Mouse (Mus musculus): ENCODE measurements around the gene Pdxp. TPM values are rescaled to one million over a fixed set of nuclear protein-coding genes. Genes with fewer than 3 reads are reported as not detected.

Pdxp gene
- polyA plus RNA-seq, 1 experiment from 2014 or later, result 21.9 TPM

GRCm38 (mm10) chr15:78898507-78899001 is 15.2 kb upstream of the Pdxp start:
- peak overlapping the region; percentile 72; the same call in 1 of the 2 replicates for H3K27ac ChIP-seq (ENCODE audit: low read depth)
- peaks cover 28% of the 10 kb centered on the region for H3K36me3 ChIP-seq (ENCODE audit: insufficient read depth)
- ATAC-seq (ENCODE audit: insufficient read depth) (no peak), DNase-seq (peak; percentile 49)
- no peak for TF ChIP-seq CTCF (IDR thresholded peaks at IDR 0.05; ENCODE audit: low read depth)
- H3K9me3 ChIP-seq (ENCODE audit: low read depth, low read length), result no peaks in the 10 kb centered on the region
- H3K9ac ChIP-seq, result peak overlapping the region; percentile 27; the same call in 1 of the 2 replicates
- peak overlapping the region; percentile 89 for H3K4me2 ChIP-seq
- WGBS, result 49% methylated on average over 6 of the region's 6 CpGs
- H3K27me3 ChIP-seq (ENCODE audit: insufficient read depth, low read length), result no peaks in the 10 kb centered on the region
- peaks cover 17% of the 10 kb centered on the region; the same call in 1 of the 2 replicates for H3K4me1 ChIP-seq (ENCODE audit: insufficient read depth)
- peak overlapping the region; percentile 72; the same call in 1 of the 2 replicates for H3K4me3 ChIP-seq (ENCODE audit: low read depth, low read length)

GRCm38 (mm10) chr15:78899409-78899739 is 14.3 kb upstream of the Pdxp start, which contains the start of gene Gm49510:
TSS of gene Gm49510 (plus strand) at chr15:78899667.
- peak within 1 kb of the TSS; percentile 72 for H3K4me3 ChIP-seq (ENCODE audit: low read depth, low read length)
- peak within 1 kb of the TSS; percentile 72 for H3K27ac ChIP-seq (ENCODE audit: low read depth)
- DNase-seq (no peak), ATAC-seq (ENCODE audit: insufficient read depth) (0 out of 2 replicates have a peak, but pooled peaks have one; percentile 2)
- 0 out of 2 replicates have a peak, but pooled peaks cover 13% of the 10 kb centered on the region for H3K4me1 ChIP-seq (ENCODE audit: insufficient read depth)
- H3K4me2 ChIP-seq, result peak within 1 kb of the TSS; percentile 89
- H3K9me3 ChIP-seq (ENCODE audit: low read depth, low read length), result no peaks in the 10 kb centered on the region
- no peak for TF ChIP-seq CTCF (IDR thresholded peaks at IDR 0.05; ENCODE audit: low read depth)
- H3K36me3 ChIP-seq (ENCODE audit: insufficient read depth), result peaks cover 28% of the 10 kb centered on the region
- peak within 1 kb of the TSS; percentile 74 for H3K9ac ChIP-seq
- WGBS, result 1% methylated on average over 20 of the region's 20 CpGs
- H3K27me3 ChIP-seq (ENCODE audit: insufficient read depth, low read length), result no peaks in the 10 kb centered on the region

- WGBS, result 1% methylated on average over 46 of the region's 47 CpGs
- DNase-seq, result peak; percentile 84
- Histone ChIP-seq H3K4me2 (peak within 1 kb of the TSS; percentile 89), H3K9me3 (ENCODE audit: low read depth, low read length) (no peaks in the 10 kb centered on the region), H3K27ac (ENCODE audit: low read depth) (peak within 1 kb of the TSS; percentile 72), H3K9ac (peak within 1 kb of the TSS; percentile 74), H3K36me3 (ENCODE audit: insufficient read depth) (peaks cover 28% of the 10 kb centered on the region), H3K4me1 (ENCODE audit: insufficient read depth) (0 out of 2 replicates have a peak, but pooled peaks cover 13% of the 10 kb centered on the region), H3K4me3 (ENCODE audit: low read depth, low read length) (peak within 1 kb of the TSS; percentile 72), H3K27me3 (ENCODE audit: insufficient read depth, low read length) (no peaks in the 10 kb centered on the region)
- peak; percentile 63 for ATAC-seq (ENCODE audit: insufficient read depth)
- no peak for TF ChIP-seq CTCF (IDR thresholded peaks at IDR 0.05; ENCODE audit: low read depth)
Measured at GRCm38 (mm10) chr15:78899740-78900584, 13.8 kb upstream of the Pdxp start, which contains the start of gene Sh3bp1. TSS of gene Sh3bp1 (plus strand) at chr15:78899768.

- H3K4me3 ChIP-seq (ENCODE audit: low read depth, low read length), result peak overlapping the region; percentile 72
- no peaks in the 10 kb centered on the region for H3K9me3 ChIP-seq (ENCODE audit: low read depth, low read length)
- H3K27me3 ChIP-seq (ENCODE audit: insufficient read depth, low read length), result no peaks in the 10 kb centered on the region
- ATAC-seq (ENCODE audit: insufficient read depth), result 0 out of 2 replicates have a peak, but pooled peaks have one; percentile 18
- peak; percentile 37 for DNase-seq
- peak overlapping the region; percentile 89 for H3K4me2 ChIP-seq
- H3K4me1 ChIP-seq (ENCODE audit: insufficient read depth), result 0 out of 2 replicates have a peak, but pooled peaks cover 13% of the 10 kb centered on the region
- no peak for TF ChIP-seq CTCF (IDR thresholded peaks at IDR 0.05; ENCODE audit: low read depth)
- H3K9ac ChIP-seq, result peak overlapping the region; percentile 74
- H3K27ac ChIP-seq (ENCODE audit: low read depth), result peak overlapping the region; percentile 51
- WGBS, result 15% methylated on average over 18 of the region's 18 CpGs
- peaks cover 32% of the 10 kb centered on the region for H3K36me3 ChIP-seq (ENCODE audit: insufficient read depth)
Measured at GRCm38 (mm10) chr15:78900585-78901421, 12.9 kb upstream of the Pdxp start.

GRCm38 (mm10) chr15:78901422-78901789 is 12.3 kb upstream of the Pdxp start:
- no peaks in the 10 kb centered on the region for H3K9me3 ChIP-seq (ENCODE audit: low read depth, low read length)
- 35% methylated on average over 8 of the region's 8 CpGs for WGBS
- peaks cover 37% of the 10 kb centered on the region for H3K36me3 ChIP-seq (ENCODE audit: insufficient read depth)
- 0 out of 2 replicates have a peak, but pooled peaks cover 13% of the 10 kb centered on the region for H3K4me1 ChIP-seq (ENCODE audit: insufficient read depth)
- H3K27me3 ChIP-seq (ENCODE audit: insufficient read depth, low read length), result no peaks in the 10 kb centered on the region
- 0 out of 2 replicates have a peak, but pooled peaks have one; percentile 2 for ATAC-seq (ENCODE audit: insufficient read depth)
- H3K9ac ChIP-seq, result peak overlapping the region; percentile 74
- DNase-seq, result peak; percentile 23
- H3K4me3 ChIP-seq (ENCODE audit: low read depth, low read length), result peak overlapping the region; percentile 72
- TF ChIP-seq CTCF (IDR thresholded peaks at IDR 0.05; ENCODE audit: low read depth), result peak; percentile 39; the same call in 1 of the 2 replicates
- H3K27ac ChIP-seq (ENCODE audit: low read depth), result peak overlapping the region; percentile 51
- H3K4me2 ChIP-seq, result peak overlapping the region; percentile 89

GRCm38 (mm10) chr15:78903243-78903642 is 10.5 kb upstream of the Pdxp start:
- TF ChIP-seq CTCF (IDR thresholded peaks at IDR 0.05; ENCODE audit: low read depth), result peak; percentile 95
- H3K4me3 ChIP-seq (ENCODE audit: low read depth, low read length), result no peak overlapping the region
- peaks cover 55% of the 10 kb centered on the region for H3K36me3 ChIP-seq (ENCODE audit: insufficient read depth)
- ATAC-seq (ENCODE audit: insufficient read depth) (peak; percentile 3; the same call in 1 of the 2 replicates), DNase-seq (peak; percentile 94)
- H3K27ac ChIP-seq (ENCODE audit: low read depth), result no peak overlapping the region
- peak overlapping the region; percentile 19; the same call in 1 of the 2 replicates for H3K9ac ChIP-seq
- no peaks in the 10 kb centered on the region for H3K9me3 ChIP-seq (ENCODE audit: low read depth, low read length)
- H3K4me1 ChIP-seq (ENCODE audit: insufficient read depth), result 0 out of 2 replicates have a peak, but pooled peaks cover 13% of the 10 kb centered on the region
- H3K4me2 ChIP-seq, result no peak overlapping the region
- whole genome bisulfite sequencing, result 4% methylated on average over 2 of the region's 2 CpGs
- no peaks in the 10 kb centered on the region for H3K27me3 ChIP-seq (ENCODE audit: insufficient read depth, low read length)
